Mouse (Mus musculus) lung, postnatal 0 days (tissue): ENCODE measurements around the gene Vps52.

Experiments used
- CTCF ChIP-seq: IDR thresholded peaks from 2 replicates; pipeline ENCODE4 v1.5.1; 2016; ENCODE audit warnings: antibody characterized with exemption, mild to moderate bottlenecking
- EP300 ChIP-seq: IDR thresholded peaks from 2 replicates; pipeline ENCODE4 v1.6.1; 2016; ENCODE audit warnings: antibody characterized with exemption, mild to moderate bottlenecking, control low read depth

DNA sequence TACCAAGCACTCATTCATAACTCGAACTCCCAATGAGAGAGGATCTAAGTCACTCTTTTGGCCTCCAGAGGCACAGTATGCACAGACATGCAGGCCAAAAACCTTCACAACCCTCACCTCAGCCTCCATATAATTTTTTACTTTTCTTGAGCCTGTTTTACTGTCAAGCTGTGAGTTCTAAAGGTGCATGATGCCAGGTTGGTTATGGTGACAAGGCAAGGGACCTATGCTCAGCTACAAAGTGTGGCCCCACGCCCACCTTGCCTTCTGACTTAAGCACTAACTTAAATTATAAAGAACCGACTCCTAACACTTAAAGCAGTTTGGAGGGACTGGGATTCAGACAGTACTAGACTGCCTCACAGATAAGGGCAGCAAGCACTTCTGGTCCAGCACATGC is 2.3 kb upstream of the Vps52 start:
- TF ChIP-seq CTCF: no peak
- TF ChIP-seq EP300: no peak
